ENCODE assay signal across 12 mouse cellular contexts in the genomic region with DNA sequence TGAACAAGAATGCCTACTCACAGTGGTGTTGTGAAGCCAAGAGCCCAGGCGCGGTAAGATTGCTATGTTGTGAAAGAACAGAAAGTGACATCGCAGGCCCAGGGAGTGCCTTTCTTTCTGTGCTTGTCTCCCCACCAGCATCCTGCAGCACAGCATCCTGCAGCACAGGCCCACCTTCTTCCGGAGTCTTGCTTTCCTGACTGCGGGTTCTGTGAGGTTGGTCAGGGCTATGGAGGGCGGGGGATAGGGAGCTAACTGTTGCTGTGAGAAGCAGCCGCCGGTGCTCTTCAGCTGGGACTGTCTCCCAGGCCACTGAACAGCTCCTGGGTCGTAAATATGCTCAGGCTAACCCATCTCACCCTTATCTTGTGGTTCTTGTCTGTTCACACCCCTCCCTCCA.
DNase-seq lines count a peak whose midpoint lies in the region; ATAC-seq lines count a peak whose summit lies in the region.
"Had no signal": no experiment of that assay in that cellular context is flagged by ENCODE, and none has a peak within 500 bp of the region (broad histone marks: within the 10 kb centered on the region; RNA-seq: fewer than 3 reads in every experiment).

No protein-coding gene starts in this region.

- no peak for DNase-seq in neural tube, embryonic 10.5 days (ENCODE audit: extremely low spot score, low spot score)
- DNase-seq in thymus, postnatal 36 days = peak; percentile 80 to 87
- DNase-seq in urinary bladder, postnatal 10 days (ENCODE audit: low spot score) = no peak
- no peak for DNase-seq in ovary, postnatal 14 days (ENCODE audit: low spot score)
- DNase-seq in c-Kit-positive CD71-positive TER-119-positive erythroid progenitor cells, embryonic 14.5 days (ENCODE audit: low spot score) = no peak
- DNase-seq: kidney, adult 2 months had no signal

- no peaks in the 10 kb centered on the region for H3K9me3 ChIP-seq in neural tube, embryonic 13.5 days
- no peaks in the 10 kb centered on the region for H3K9me3 ChIP-seq in forebrain, embryonic 15.5 days
- no peaks in the 10 kb centered on the region for H3K9me3 ChIP-seq in midbrain, embryonic 15.5 days
- H3K9me3 ChIP-seq: heart, embryonic 10.5 days; midbrain, embryonic 12.5 days had no signal

- 54% methylated on average over 9 of the region's 9 CpGs for WGBS in neural tube, embryonic 13.5 days
- 40% methylated on average over 9 of the region's 9 CpGs for WGBS in forebrain, embryonic 15.5 days
- WGBS in midbrain, embryonic 15.5 days = 75% methylated on average over 9 of the region's 9 CpGs

- peak overlapping the region; percentile 64 for H3K27ac ChIP-seq in neural tube, embryonic 13.5 days (replicated peaks)
- H3K27ac ChIP-seq in forebrain, embryonic 15.5 days (replicated peaks) = peak overlapping the region; percentile 31
- peak overlapping the region; percentile 56; the same call in 1 of the 2 replicates for H3K27ac ChIP-seq in midbrain, embryonic 15.5 days
- H3K27ac ChIP-seq: heart, embryonic 10.5 days; liver, embryonic 14.5 days had no signal

- no peaks in the 10 kb centered on the region for H3K27me3 ChIP-seq in neural tube, embryonic 13.5 days
- no peaks in the 10 kb centered on the region for H3K27me3 ChIP-seq in forebrain, embryonic 15.5 days
- H3K27me3 ChIP-seq in midbrain, embryonic 15.5 days (replicated peaks) = no peaks in the 10 kb centered on the region
- H3K27me3 ChIP-seq: midbrain, embryonic 12.5 days had no signal

- H3K4me3 ChIP-seq in neural tube, embryonic 13.5 days = no peak overlapping the region
- H3K4me3 ChIP-seq in forebrain, embryonic 15.5 days = no peak overlapping the region
- H3K4me3 ChIP-seq in midbrain, embryonic 15.5 days = no peak overlapping the region
- H3K4me3 ChIP-seq: heart, embryonic 10.5 days; midbrain, embryonic 12.5 days had no signal

- no peak overlapping the region for H3K4me2 ChIP-seq in neural tube, embryonic 13.5 days
- no peak overlapping the region for H3K4me2 ChIP-seq in forebrain, embryonic 15.5 days (replicated peaks)
- no peak overlapping the region for H3K4me2 ChIP-seq in midbrain, embryonic 15.5 days
- H3K4me2 ChIP-seq: midbrain, embryonic 12.5 days had no signal

- ATAC-seq in neural tube, embryonic 13.5 days (ENCODE audit: low read depth) = no peak
- ATAC-seq in forebrain, embryonic 15.5 days (replicated peaks) = no peak
- ATAC-seq in midbrain, embryonic 15.5 days (replicated peaks) = no peak

- H3K36me3 ChIP-seq in neural tube, embryonic 13.5 days = no peaks in the 10 kb centered on the region
- H3K36me3 ChIP-seq in forebrain, embryonic 15.5 days = no peaks in the 10 kb centered on the region
- no peaks in the 10 kb centered on the region for H3K36me3 ChIP-seq in midbrain, embryonic 15.5 days (replicated peaks)
- H3K36me3 ChIP-seq: heart, embryonic 10.5 days; midbrain, embryonic 12.5 days had no signal

- H3K9ac ChIP-seq in neural tube, embryonic 13.5 days = no peak overlapping the region
- no peak overlapping the region for H3K9ac ChIP-seq in forebrain, embryonic 15.5 days (replicated peaks)
- H3K9ac ChIP-seq in midbrain, embryonic 15.5 days = no peak overlapping the region
- H3K9ac ChIP-seq: liver, embryonic 14.5 days; midbrain, embryonic 12.5 days had no signal

- H3K4me1 ChIP-seq in neural tube, embryonic 13.5 days (replicated peaks) = peaks cover 64% of the 10 kb centered on the region
- H3K4me1 ChIP-seq in forebrain, embryonic 15.5 days = peaks cover 41% of the 10 kb centered on the region
- H3K4me1 ChIP-seq in midbrain, embryonic 15.5 days = peaks cover 40% of the 10 kb centered on the region

Comparison
In these comparisons a context has a peak if more than half of its experiments do, and no peak if none do; other contexts are left out.
1. DNase-seq: peak in thymus, postnatal 36 days (2 of 2); none in neural tube, embryonic 10.5 days (single experiment), urinary bladder, postnatal 10 days (single experiment), ovary, postnatal 14 days (single experiment) and c-Kit-positive CD71-positive TER-119-positive erythroid progenitor cells, embryonic 14.5 days (single experiment).
2. Peak in every context shown above with its lines, with median percentiles within 50 percentile points of each other: H3K27ac ChIP-seq.